Mouse (Mus musculus) stomach, postnatal 0 days (tissue): ENCODE measurements at regions not wholly inside any gene's neighbourhood (a gene's known extent, or its start where the extent isn't known, plus 50 kb on each side); places are given as distances from the start of the nearest gene placed in this dataset.

Source experiments
- CTCF ChIP-seq: IDR thresholded peaks from 2 replicates; pipeline ENCODE4 v1.5.1; 2016; ENCODE audit warnings: antibody characterized with exemption, low read depth, mild to moderate bottlenecking, moderate library complexity
- EP300 ChIP-seq: optimal IDR thresholded peaks from 2 replicates; pipeline ENCODE3; 2016; ENCODE audit warnings: antibody characterized with exemption

DNA sequence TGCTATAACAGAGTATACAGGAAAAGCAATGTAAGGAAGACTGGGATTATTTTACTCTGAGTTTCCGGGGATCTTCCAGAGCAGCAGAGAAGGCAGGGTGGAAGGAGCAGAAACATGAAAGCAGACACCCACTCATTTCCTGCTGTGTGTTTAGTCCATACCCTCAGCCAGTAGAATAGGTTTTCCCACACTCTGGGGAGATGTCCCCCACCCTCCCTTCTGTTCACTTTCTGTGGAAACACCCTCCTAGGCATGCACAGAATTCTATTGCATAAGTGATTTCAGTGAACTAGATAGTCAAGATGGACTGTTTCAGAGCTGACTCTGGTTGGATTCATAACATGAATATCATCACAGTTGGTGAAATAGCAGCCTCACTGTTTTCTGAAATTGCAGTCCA, 156.9 kb downstream of the AI429214 start:
- TF ChIP-seq CTCF (no peak), EP300 (no peak)
